Mouse (Mus musculus) Patski (cell line): Measurements from ENCODE around the gene Ptf1a. TPM values are rescaled to one million over a fixed set of nuclear protein-coding genes. Genes with fewer than 3 reads are reported as not detected.

Source experiments
- ATAC-seq: fragments of 100-300 bp; one replicate; pipeline ENCODE4 v1.8.0; 2021
- CTCF ChIA-PET: fragments of 350-600 bp; sonication (Branson Sonifier 250); formaldehyde crosslinking; loops from one replicate; lab custom pipeline; 2022; ENCODE audit warnings: inconsistent platforms; lab: Charles Lee
- POLR2A ChIA-PET: fragments of 350-600 bp; sonication (Branson Sonifier 250); formaldehyde crosslinking; loops from one replicate; lab custom pipeline; 2022; ENCODE audit warnings: antibody characterized with exemption, inconsistent platforms; lab: Charles Lee
- DNase-seq: peaks from one replicate; pipeline ENCODE4 v3.0.0-alpha.2; 2011; ENCODE audit warnings: low read depth, low spot score
- H3K27me3 ChIP-seq: fragments of 371-371 bp; one replicate; pipeline ENCODE4 v1.5.1; 2021
- CTCF ChIP-seq: fragments of 100-300 bp; IDR thresholded peaks from one replicate; pipeline ENCODE4 v1.5.1; 2021
- in situ Hi-C: fragments of 300-500 bp; cut with MboI; formaldehyde crosslinking; loops from 3 replicates; pipeline ENCODE4 v1.11.1; 2018; ENCODE audit warnings: low pct_unique_long_range_greater_than_20kb, mixed read lengths
- polyA plus RNA-seq: library from polyadenylated mRNA; unstranded; gene quantifications from one replicate; pipeline ENCODE4 v1.2.3, GENCODE M21; 2021

The Ptf1a gene
- polyA plus RNA-seq, 1 experiment from 2014 or later: not detected

DNA sequence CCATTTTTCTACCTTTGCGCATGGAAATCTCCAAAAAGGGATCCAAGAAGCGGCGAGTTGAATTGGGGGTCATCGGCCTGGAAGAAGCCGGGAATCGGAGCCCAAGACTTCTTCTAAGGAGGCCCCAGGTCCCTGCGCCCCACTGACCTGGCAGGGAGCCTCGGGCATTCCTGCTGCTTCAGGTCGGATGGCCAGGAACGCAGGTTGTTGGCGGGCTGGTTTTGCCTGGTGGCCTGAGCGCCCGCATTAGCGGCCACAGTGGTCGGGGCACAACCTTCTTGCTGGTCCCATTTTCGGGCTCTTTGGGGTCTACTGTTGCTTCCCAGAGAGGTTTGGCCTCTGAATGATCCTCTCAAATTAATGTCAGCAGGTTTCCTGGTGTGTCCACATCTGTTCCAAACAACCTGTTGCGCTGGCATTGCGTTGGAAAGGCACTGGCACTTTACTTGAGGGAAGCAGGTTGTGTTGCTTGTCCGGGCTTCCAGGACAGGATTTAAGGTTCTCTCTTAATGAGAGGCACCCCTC lies 7.1 kb downstream of the Ptf1a start:
- CTCF ChIA-PET: no interaction called here
- POLR2A ChIA-PET: no interaction called here
- DNase-seq: no peak

DNA sequence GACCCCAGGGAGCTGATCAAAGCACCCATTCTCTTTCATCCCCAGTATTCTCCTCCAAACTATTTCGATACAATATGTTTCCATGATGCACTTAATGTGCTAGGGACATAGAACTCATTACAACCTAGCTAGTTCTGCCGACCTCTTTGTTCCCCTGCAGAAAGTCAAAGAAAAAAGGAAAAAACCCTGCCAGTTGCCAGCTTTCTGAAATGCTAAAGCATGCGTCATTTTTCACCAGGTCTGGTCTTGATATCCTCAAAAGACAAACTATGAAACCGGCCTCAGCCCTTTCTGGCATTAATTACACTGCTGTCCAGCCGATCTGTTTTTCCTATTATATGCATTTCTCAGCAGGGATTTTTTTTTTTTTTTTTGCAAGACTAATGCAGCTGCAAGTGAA lies 9.8 kb downstream of the Ptf1a start:
- no peak for ATAC-seq
- no peak for DNase-seq
- H3K27me3 ChIP-seq: peaks cover 80% of the 10 kb centered on the region
- POLR2A ChIA-PET: no interaction called here
- CTCF ChIA-PET: no interaction called here
- in situ Hi-C loops: no loop called here
- no peak for TF ChIP-seq CTCF

More for the DNA sequence above, 7.1 kb downstream of the Ptf1a start:
- peaks cover 87% of the 10 kb centered on the region for H3K27me3 ChIP-seq
- in situ Hi-C loops: no loop called here
- TF ChIP-seq CTCF: no peak
- ATAC-seq: no peak

DNA sequence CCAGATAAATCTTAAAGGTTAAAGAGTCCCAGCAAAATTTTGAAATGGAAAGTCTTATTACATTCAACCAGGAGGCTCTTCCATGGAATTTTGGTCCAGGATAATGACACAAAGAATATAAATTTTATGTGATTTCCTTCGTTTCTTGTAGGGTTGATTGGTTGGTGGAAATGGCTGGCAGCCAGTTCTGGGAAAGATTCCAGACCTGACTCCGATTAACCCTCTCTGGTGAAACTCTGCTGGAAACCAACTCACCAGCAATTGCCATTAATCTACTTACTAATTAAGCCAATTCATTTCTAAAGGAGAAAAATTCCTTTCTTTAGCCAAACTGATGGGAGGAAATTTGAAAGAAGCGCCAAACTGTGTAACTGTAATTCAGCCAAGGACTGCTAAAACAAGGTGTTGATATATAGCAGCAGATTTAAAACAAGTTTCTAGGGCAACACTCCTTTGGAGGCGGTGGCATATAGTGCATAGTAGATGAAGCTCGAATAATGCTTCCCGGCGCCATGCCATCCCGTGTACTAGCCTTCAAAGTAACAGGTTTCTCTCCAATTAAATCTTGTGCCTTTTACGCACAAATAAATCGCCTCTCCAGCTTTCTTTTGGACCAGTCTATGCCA lies 10.5 kb downstream of the Ptf1a start:
- POLR2A ChIA-PET: no interaction called here

DNA sequence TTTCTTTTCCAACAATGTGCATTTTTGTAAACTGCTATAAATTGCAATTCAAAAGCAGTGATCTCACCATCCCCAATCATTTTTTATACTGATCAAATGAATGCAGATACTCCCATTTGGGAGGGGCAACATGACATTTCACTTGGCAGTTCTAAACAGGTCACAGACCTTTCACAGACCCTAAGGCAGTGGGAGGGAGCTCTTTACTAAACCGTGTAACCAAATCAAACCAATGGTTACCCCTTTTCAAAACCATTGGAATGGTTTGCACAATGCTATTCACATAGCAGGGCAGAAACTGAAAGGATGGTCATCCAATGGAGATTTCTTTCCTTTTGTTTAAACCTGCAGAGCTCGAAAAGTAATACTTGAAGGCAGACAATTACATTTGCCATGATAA lies 13.3 kb downstream of the Ptf1a start:
- no peak for DNase-seq
- in situ Hi-C loops: no loop called here

More for the DNA sequence above, 10.5 kb downstream of the Ptf1a start:
- peaks cover 80% of the 10 kb centered on the region for H3K27me3 ChIP-seq
- ATAC-seq: no peak
- CTCF ChIA-PET: no interaction called here
- in situ Hi-C loops: no loop called here
- TF ChIP-seq CTCF: no peak
- DNase-seq: no peak

DNA sequence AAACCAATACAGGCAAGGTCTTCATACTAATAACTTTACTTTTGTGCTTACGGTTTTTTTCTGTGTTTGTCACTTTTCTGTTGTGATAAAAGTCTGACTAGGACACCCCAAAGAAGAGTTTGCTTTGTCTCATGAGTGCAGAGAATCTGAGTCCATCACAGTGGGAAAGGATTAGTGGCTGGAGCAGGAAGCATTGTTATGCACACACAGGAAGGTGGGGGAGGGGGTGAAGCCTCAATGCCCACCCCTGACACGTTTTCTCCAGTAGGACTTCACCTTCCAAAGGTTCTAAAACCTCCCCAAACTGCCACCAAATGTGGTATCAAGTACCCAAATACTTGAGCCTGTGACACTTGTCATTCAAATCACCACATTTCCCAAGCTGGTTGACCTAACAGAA lies 16.5 kb downstream of the Ptf1a start:
- TF ChIP-seq CTCF: no peak

More for the DNA sequence above, 13.3 kb downstream of the Ptf1a start:
- ChIA-PET POLR2A (no interaction called here), CTCF (no interaction called here)
- no peak for TF ChIP-seq CTCF
- peaks cover 71% of the 10 kb centered on the region for H3K27me3 ChIP-seq
- ATAC-seq: no peak

DNA sequence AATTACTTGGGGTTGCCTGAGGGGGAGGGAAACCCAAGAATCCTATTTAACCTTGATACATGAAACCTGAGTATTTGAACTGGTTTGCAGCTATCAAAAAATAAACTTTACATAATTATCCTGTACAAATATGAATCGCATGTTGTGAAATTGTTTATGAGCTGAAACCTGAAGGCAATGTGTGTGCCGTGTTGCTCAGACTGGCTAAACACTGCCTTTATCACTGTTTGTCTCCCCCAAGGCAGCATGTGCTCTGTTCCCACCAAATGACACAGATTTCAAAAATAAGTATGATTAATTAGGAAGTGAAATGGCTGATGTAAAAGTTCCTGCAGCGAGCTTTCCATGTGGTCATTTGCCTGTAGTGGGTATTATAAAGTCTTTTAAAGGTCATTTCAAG lies 44.8 kb downstream of the Ptf1a start:
- DNase-seq: no peak
- no peak for TF ChIP-seq CTCF
- in situ Hi-C loops: no loop called here
- peaks cover 30% of the 10 kb centered on the region for H3K27me3 ChIP-seq
- ATAC-seq: no peak
- POLR2A ChIA-PET: no interaction called here
- CTCF ChIA-PET: interaction anchor here (1.1 kb wide), 1 partner anchor 75 kb away, joined by 6 read pairs; no protein-coding TSS in a partner anchor

More for the DNA sequence above, 16.5 kb downstream of the Ptf1a start:
- ChIA-PET POLR2A (no interaction called here), CTCF (no interaction called here)
- H3K27me3 ChIP-seq: peaks cover 64% of the 10 kb centered on the region
- ATAC-seq: no peak
- in situ Hi-C loops: no loop called here
- DNase-seq: no peak

Other genes starting within 250 kb of the Ptf1a start
- gene Armc3, start 246.4 kb upstream of the Ptf1a start, polyA plus RNA-seq: not detected
- 13.3 TPM for gene Msrb2, start 74.2 kb upstream of the Ptf1a start, polyA plus RNA-seq
- not detected for gene 4921504E06Rik, start 108.3 kb downstream of the Ptf1a start, polyA plus RNA-seq
- gene Otud1, start 212.1 kb downstream of the Ptf1a start, polyA plus RNA-seq: 12.7 TPM